8 mouse cellular contexts compared by ENCODE assay signal in the genomic region with DNA sequence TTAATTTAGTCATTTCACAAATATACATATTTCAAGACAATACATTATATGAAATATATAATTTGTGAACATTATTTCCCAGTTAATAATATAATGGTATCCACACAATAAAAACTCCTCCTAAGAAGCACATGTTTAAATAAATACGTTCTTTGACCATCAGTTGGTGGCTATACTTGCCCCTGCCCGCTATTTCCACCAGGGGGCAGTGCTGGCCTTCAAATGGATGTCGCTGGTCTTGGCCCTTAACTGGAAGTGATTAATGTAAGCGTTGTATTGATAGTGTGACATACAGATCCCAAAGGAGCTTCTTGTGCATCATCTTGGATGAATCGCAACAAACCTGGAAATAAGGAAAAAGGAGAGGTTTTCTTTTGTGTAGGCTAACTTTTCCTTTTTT. TPM values are rescaled to one million over a fixed set of nuclear protein-coding genes. Genes with fewer than 3 reads are reported as not detected.
DNase-seq lines count a peak whose midpoint lies in the region; ATAC-seq lines count a peak whose summit lies in the region.

No protein-coding gene starts in this region.

- DNase-seq in cerebellum, adult 11 months: peak; percentile 63
- DNase-seq in MN1 (ENCODE audit: low spot score): peak; percentile 46
- DNase-seq in cerebellum, adult 9-10 months: peak; percentile 78
- peak; percentile 67 for DNase-seq in gastrocnemius, postnatal 14 days
- DNase-seq in layer of hippocampus, postnatal 10 days (ENCODE audit: low spot score in 2 of 2): peak; percentile 75 to 82
- DNase-seq in spleen, postnatal 36 days (ENCODE audit: low spot score in 2 of 2): peak; percentile 37 to 43

- intact Hi-C loops in gastrocnemius, postnatal 14 days (cut with DNase I; ENCODE audit: low total_unique reads): loop anchor here (2.0 kb wide), 1 partner anchor 83 kb away; no protein-coding TSS in a partner anchor

- ATAC-seq in cerebellum, adult (ENCODE audit: insufficient number of reproducible peaks, low FRiP score, low TSS enrichment): no peak
- ATAC-seq in megakaryocyte, adult 5-6 weeks (ENCODE audit: poor library complexity, severe bottlenecking): peak; percentile 79

RNA-seq across cellular contexts. Expression of gene Krt28, which starts 4.9 kb away (rescaled TPM):
- total RNA-seq in gastrocnemius, postnatal 14 days (2021): not detected
- total RNA-seq in layer of hippocampus, postnatal 10 days (2021): under 1 TPM; 0.30 to 0.33 TPM
- total RNA-seq in megakaryocyte, adult 5-6 weeks (2015): not detected in 2 replicates
- not detected in 2 replicates for total RNA-seq in megakaryocyte, adult 5-6 weeks (2017)

RNA-seq across cellular contexts. Expression of gene Krt10, which starts 9.6 kb away (rescaled TPM):
- 1 to 10 TPM; 4.5 to 5.7 TPM for total RNA-seq in gastrocnemius, postnatal 14 days (2021)
- 10 to 100 TPM; 14.3 to 14.8 TPM for total RNA-seq in layer of hippocampus, postnatal 10 days (2021)
- total RNA-seq in megakaryocyte, adult 5-6 weeks (2015): 1.7 and 3.1 TPM in 2 replicates
- 0.98 TPM in 1 of 2 replicates, not detected in the other for total RNA-seq in megakaryocyte, adult 5-6 weeks (2017)

RNA-seq across cellular contexts. Expression of gene Krt27, which starts 28.7 kb away (rescaled TPM):
- not detected for total RNA-seq in gastrocnemius, postnatal 14 days (2021)
- total RNA-seq in layer of hippocampus, postnatal 10 days (2021): not detected
- not detected in 2 replicates for total RNA-seq in megakaryocyte, adult 5-6 weeks (2015)
- total RNA-seq in megakaryocyte, adult 5-6 weeks (2017): not detected in 2 replicates

RNA-seq across cellular contexts. Expression of gene Krt26, which starts 41.8 kb away (rescaled TPM):
- not detected for total RNA-seq in gastrocnemius, postnatal 14 days (2021)
- total RNA-seq in layer of hippocampus, postnatal 10 days (2021): under 1 TPM; 0.13 to 0.23 TPM
- not detected in 2 replicates for total RNA-seq in megakaryocyte, adult 5-6 weeks (2015)
- total RNA-seq in megakaryocyte, adult 5-6 weeks (2017): not detected in 2 replicates

RNA-seq across cellular contexts. Expression of gene Krt12, which starts 42.5 kb away (rescaled TPM):
- total RNA-seq in gastrocnemius, postnatal 14 days (2021): not detected
- 1 to 10 TPM; 1.5 to 1.6 TPM for total RNA-seq in layer of hippocampus, postnatal 10 days (2021)
- not detected in 2 replicates for total RNA-seq in megakaryocyte, adult 5-6 weeks (2015)
- not detected in 2 replicates for total RNA-seq in megakaryocyte, adult 5-6 weeks (2017)
